Mouse (Mus musculus): ENCODE measurements around the gene Pim1.

DNA sequence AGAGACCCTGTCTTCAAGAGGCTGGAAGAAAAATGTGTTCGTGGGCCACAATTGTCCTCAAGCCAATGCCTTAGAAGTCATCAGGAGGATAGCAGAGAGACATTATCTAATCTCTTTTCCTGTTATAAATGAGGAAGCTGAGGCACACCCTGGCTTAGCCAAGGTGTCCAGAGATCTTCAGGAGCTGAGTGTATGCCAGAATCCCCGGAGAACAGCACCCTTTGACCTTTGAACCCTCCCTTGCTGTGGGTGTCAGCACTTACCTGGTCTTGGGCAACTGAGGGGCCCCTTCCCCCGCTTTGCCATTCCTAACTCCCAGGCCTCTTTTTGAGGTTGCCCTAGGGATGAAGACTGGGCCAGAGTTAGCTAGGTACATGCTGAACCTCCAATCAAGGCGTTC, 49.0 kb upstream of the Pim1 start:
- no peak for TF ChIP-seq GATA1 (IDR thresholded peaks at IDR 0.05; ENCODE audit: low read length)
- no peak for TF ChIP-seq TAL1 (IDR thresholded peaks at IDR 0.05; ENCODE audit: low read length)

Measured in erythroblast, embryonic 14.5 days (primary cell).